Comparison of ENCODE assay signal across 10 mouse cellular contexts in the genomic region with DNA sequence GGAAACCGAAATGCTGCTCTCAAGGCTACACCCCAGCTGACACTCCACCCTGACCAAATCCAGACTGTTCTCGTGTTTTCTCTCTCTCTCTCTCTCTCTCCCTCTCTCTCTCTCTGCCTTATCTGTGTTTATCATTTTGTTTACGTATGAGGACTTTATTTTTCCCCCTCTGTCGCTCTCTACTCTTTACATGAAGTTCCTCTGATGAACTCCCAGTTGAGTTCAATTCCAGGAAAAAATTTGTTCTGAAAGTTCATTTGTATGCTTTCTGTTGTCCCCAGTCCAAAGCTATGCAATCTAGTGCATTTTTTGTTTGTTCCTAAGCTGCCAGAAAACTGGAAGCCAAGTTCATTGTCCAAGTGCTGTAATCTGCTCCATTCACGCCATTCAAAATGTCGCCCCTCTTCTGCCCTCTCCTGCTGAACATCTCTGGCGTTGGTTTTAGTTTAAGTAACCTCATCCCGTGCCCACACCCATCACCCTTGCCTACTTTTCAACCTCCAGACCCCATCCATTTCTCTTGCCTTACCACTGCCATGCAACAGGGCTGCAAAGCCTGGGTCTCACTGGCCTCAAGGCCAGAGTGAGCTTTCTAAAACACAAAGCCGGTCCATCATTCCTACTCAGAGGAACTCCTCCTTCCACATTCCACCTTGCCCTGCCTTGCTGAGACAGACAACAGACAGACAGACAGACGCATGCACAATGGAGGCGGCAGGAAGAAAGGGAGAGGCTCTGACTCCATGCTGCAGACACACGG. TPM values are rescaled to one million over a fixed set of nuclear protein-coding genes. Genes with fewer than 3 reads are reported as not detected.
DNase-seq lines count a peak whose midpoint lies in the region; ATAC-seq and TF ChIP-seq lines count a peak whose summit lies in the region.
"Had no signal": no experiment of that assay in that cellular context is flagged by ENCODE, and none has a peak within 500 bp of the region (broad histone marks: within the 10 kb centered on the region; RNA-seq: fewer than 3 reads in every experiment).

No protein-coding gene starts in this region.

- H3K4me1 ChIP-seq in neural tube, embryonic 11.5 days (ENCODE audit: control insufficient read depth, insufficient read depth, low read length) = peaks cover 30% of the 10 kb centered on the region
- H3K4me1 ChIP-seq in forebrain, embryonic 16.5 days (replicated peaks; ENCODE audit: control insufficient read depth, insufficient read depth, low read length) = peaks cover 33% of the 10 kb centered on the region
- H3K4me1 ChIP-seq in limb, embryonic 12.5 days (replicated peaks) = peaks cover 40% of the 10 kb centered on the region
- H3K4me1 ChIP-seq in stomach, postnatal 0 days (replicated peaks; ENCODE audit: control insufficient read depth, insufficient read depth) = no peaks in the 10 kb centered on the region; the same call in 1 of the 2 replicates

- no peak for TF ChIP-seq CTCF in stomach, postnatal 0 days (IDR thresholded peaks at IDR 0.05; ENCODE audit: low read depth)

- no peak for ATAC-seq in neural tube, embryonic 11.5 days (ENCODE audit: insufficient read depth, low FRiP score, low TSS enrichment)
- ATAC-seq in forebrain, embryonic 16.5 days = no peak
- no peak for ATAC-seq in limb, embryonic 12.5 days (ENCODE audit: insufficient number of reproducible peaks, insufficient read depth, low FRiP score, low TSS enrichment, low read depth)
- ATAC-seq in stomach, postnatal 0 days (ENCODE audit: low FRiP score, low TSS enrichment) = no peak

- no peaks in the 10 kb centered on the region for H3K9me3 ChIP-seq in neural tube, embryonic 11.5 days (ENCODE audit: control insufficient read depth, low read length)
- H3K9me3 ChIP-seq in forebrain, embryonic 16.5 days (ENCODE audit: control insufficient read depth, low read length) = no peaks in the 10 kb centered on the region
- H3K9me3 ChIP-seq in limb, embryonic 12.5 days = no peaks in the 10 kb centered on the region
- H3K9me3 ChIP-seq in stomach, postnatal 0 days (ENCODE audit: control insufficient read depth, low read length) = no peaks in the 10 kb centered on the region

- H3K4me2 ChIP-seq in neural tube, embryonic 11.5 days (ENCODE audit: low read depth) = peak overlapping the region; percentile 54
- H3K4me2 ChIP-seq in forebrain, embryonic 16.5 days (ENCODE audit: low read length) = peak overlapping the region; percentile 39
- peak overlapping the region; percentile 78 for H3K4me2 ChIP-seq in limb, embryonic 12.5 days
- H3K4me2 ChIP-seq in stomach, postnatal 0 days (replicated peaks; ENCODE audit: low read depth) = peak overlapping the region; percentile 40

- no peak for TF ChIP-seq EP300 in stomach, postnatal 0 days (optimal IDR thresholded peaks at IDR 0.05)

- no peak overlapping the region for H3K27ac ChIP-seq in neural tube, embryonic 11.5 days (ENCODE audit: low read depth, low read length)
- no peak overlapping the region for H3K27ac ChIP-seq in forebrain, embryonic 16.5 days (ENCODE audit: low read length)
- H3K27ac ChIP-seq in limb, embryonic 12.5 days = no peak overlapping the region
- peak overlapping the region; percentile 1; the same call in 1 of the 2 replicates for H3K27ac ChIP-seq in stomach, postnatal 0 days (replicated peaks)

- peak overlapping the region; percentile 10; the same call in 1 of the 2 replicates for H3K9ac ChIP-seq in neural tube, embryonic 11.5 days (ENCODE audit: low read length)
- peak overlapping the region; percentile 15; the same call in 1 of the 2 replicates for H3K9ac ChIP-seq in forebrain, embryonic 16.5 days (replicated peaks; ENCODE audit: low read depth, low read length)
- H3K9ac ChIP-seq in limb, embryonic 12.5 days (replicated peaks) = no peak overlapping the region
- no peak overlapping the region for H3K9ac ChIP-seq in stomach, postnatal 0 days (ENCODE audit: low read length)

- WGBS in neural tube, embryonic 11.5 days = 81% methylated on average over 12 of the region's 12 CpGs
- WGBS in forebrain, embryonic 16.5 days = 42% methylated on average over 12 of the region's 12 CpGs
- WGBS in limb, embryonic 12.5 days = 83% methylated on average over 12 of the region's 12 CpGs
- 51% methylated on average over 11 of the region's 12 CpGs for WGBS in stomach, postnatal 0 days

- no peak for DNase-seq in neural tube, embryonic 11.5 days (ENCODE audit: low spot score)
- DNase-seq in neural tube, embryonic 10.5 days (ENCODE audit: extremely low spot score, low spot score) = no peak
- DNase-seq in stomach, postnatal 0 days (ENCODE audit: low spot score) = no peak
- DNase-seq in cerebellum, adult 9-10 months = no peak
- no peak for DNase-seq in adrenal gland, postnatal 25 days
- no peak for DNase-seq in thymus, adult 18-20 months
- DNase-seq: kidney, adult 2 months; thymus, postnatal 14 days had no signal

- no peaks in the 10 kb centered on the region for H3K27me3 ChIP-seq in neural tube, embryonic 11.5 days (ENCODE audit: control insufficient read depth, insufficient read depth, low read length)
- no peaks in the 10 kb centered on the region for H3K27me3 ChIP-seq in forebrain, embryonic 16.5 days (replicated peaks; ENCODE audit: control insufficient read depth, insufficient read depth, low read length)
- no peaks in the 10 kb centered on the region for H3K27me3 ChIP-seq in limb, embryonic 12.5 days
- H3K27me3 ChIP-seq in stomach, postnatal 0 days (ENCODE audit: control insufficient read depth, insufficient read depth, low read length) = no peaks in the 10 kb centered on the region

- H3K4me3 ChIP-seq in neural tube, embryonic 11.5 days (ENCODE audit: low read depth, low read length) = 0 out of 2 replicates have a peak overlapping the region, but pooled peaks have one; percentile 4
- H3K4me3 ChIP-seq in forebrain, embryonic 16.5 days (replicated peaks; ENCODE audit: low read length) = no peak overlapping the region; the same call in 1 of the 2 replicates
- peak overlapping the region; percentile 93; the same call in 1 of the 2 replicates for H3K4me3 ChIP-seq in limb, embryonic 12.5 days (replicated peaks)
- no peak overlapping the region for H3K4me3 ChIP-seq in stomach, postnatal 0 days (ENCODE audit: low read depth, low read length)

- H3K36me3 ChIP-seq in neural tube, embryonic 11.5 days (ENCODE audit: control insufficient read depth, insufficient read depth, low read length) = no peaks in the 10 kb centered on the region
- no peaks in the 10 kb centered on the region for H3K36me3 ChIP-seq in forebrain, embryonic 16.5 days (ENCODE audit: control insufficient read depth, insufficient read depth)
- peaks cover 22% of the 10 kb centered on the region for H3K36me3 ChIP-seq in limb, embryonic 12.5 days
- no peaks in the 10 kb centered on the region for H3K36me3 ChIP-seq in stomach, postnatal 0 days (ENCODE audit: control insufficient read depth, insufficient read depth, low read length)

RNA-seq across cellular contexts. Expression of gene Dennd2a, which starts 2.6 kb away (rescaled TPM):
- 43.6 and 43.7 TPM in 2 replicates for polyA plus RNA-seq in neural tube, embryonic 11.5 days (2014; fragmentation: Nextera tagmentation; extraction: Ambion mirVana)
- polyA plus RNA-seq in forebrain, embryonic 16.5 days (2015; fragmentation: Nextera tagmentation; extraction: Ambion mirVana) = 12.0 and 13.1 TPM in 2 replicates
- 34.9 and 35.3 TPM in 2 replicates for polyA plus RNA-seq in limb, embryonic 12.5 days (2016; fragmentation: Nextera tagmentation; extraction: Ambion mirVana)
- polyA plus RNA-seq in stomach, postnatal 0 days (2015; fragmentation: Nextera tagmentation; extraction: Ambion mirVana) = 4.7 TPM in 2 replicates
- 10.8 and 11.9 TPM in 2 replicates for total RNA-seq in adrenal gland, postnatal 25 days (2021)

RNA-seq across cellular contexts. Expression of gene Adck2, which starts 18.6 kb away (rescaled TPM):
- polyA plus RNA-seq in neural tube, embryonic 11.5 days (2014; fragmentation: Nextera tagmentation; extraction: Ambion mirVana) = 28.9 and 32.3 TPM in 2 replicates
- polyA plus RNA-seq in forebrain, embryonic 16.5 days (2015; fragmentation: Nextera tagmentation; extraction: Ambion mirVana) = 50.3 and 50.5 TPM in 2 replicates
- polyA plus RNA-seq in limb, embryonic 12.5 days (2016; fragmentation: Nextera tagmentation; extraction: Ambion mirVana) = 31.4 and 38.6 TPM in 2 replicates
- polyA plus RNA-seq in stomach, postnatal 0 days (2015; fragmentation: Nextera tagmentation; extraction: Ambion mirVana) = 22.0 and 24.4 TPM in 2 replicates
- 20.7 and 31.5 TPM in 2 replicates for total RNA-seq in adrenal gland, postnatal 25 days (2021)

RNA-seq across cellular contexts. Expression of gene Gm42420, which starts 30.5 kb away (rescaled TPM):
- polyA plus RNA-seq in neural tube, embryonic 11.5 days (2014; fragmentation: Nextera tagmentation; extraction: Ambion mirVana) = 0.93 and 2.1 TPM in 2 replicates
- not detected in 2 replicates for polyA plus RNA-seq in forebrain, embryonic 16.5 days (2015; fragmentation: Nextera tagmentation; extraction: Ambion mirVana)
- polyA plus RNA-seq in limb, embryonic 12.5 days (2016; fragmentation: Nextera tagmentation; extraction: Ambion mirVana) = 1.0 TPM in 1 of 2 replicates, not detected in the other
- 0.63 and 1.4 TPM in 2 replicates for polyA plus RNA-seq in stomach, postnatal 0 days (2015; fragmentation: Nextera tagmentation; extraction: Ambion mirVana)
- total RNA-seq in adrenal gland, postnatal 25 days (2021) = 2.2 TPM in 1 of 2 replicates, not detected in the other

RNA-seq across cellular contexts. Expression of gene Ndufb2, which starts 37.3 kb away (rescaled TPM):
- 272 and 273 TPM in 2 replicates for polyA plus RNA-seq in neural tube, embryonic 11.5 days (2014; fragmentation: Nextera tagmentation; extraction: Ambion mirVana)
- polyA plus RNA-seq in forebrain, embryonic 16.5 days (2015; fragmentation: Nextera tagmentation; extraction: Ambion mirVana) = 318 and 322 TPM in 2 replicates
- 298 and 316 TPM in 2 replicates for polyA plus RNA-seq in limb, embryonic 12.5 days (2016; fragmentation: Nextera tagmentation; extraction: Ambion mirVana)
- 419 and 461 TPM in 2 replicates for polyA plus RNA-seq in stomach, postnatal 0 days (2015; fragmentation: Nextera tagmentation; extraction: Ambion mirVana)
- total RNA-seq in adrenal gland, postnatal 25 days (2021) = 167 and 208 TPM in 2 replicates

Comparison
In these comparisons a context has a peak if more than half of its experiments do, and no peak if none do; other contexts are left out.
1. H3K4me3 ChIP-seq: peak in neural tube, embryonic 11.5 days (single experiment) and limb, embryonic 12.5 days (single experiment); none in forebrain, embryonic 16.5 days (single experiment) and stomach, postnatal 0 days (single experiment).
2. H3K9ac ChIP-seq: peak in neural tube, embryonic 11.5 days (single experiment) and forebrain, embryonic 16.5 days (single experiment); none in limb, embryonic 12.5 days (single experiment) and stomach, postnatal 0 days (single experiment).
3. Peak in every context shown above with its lines, with median percentiles within 50 percentile points of each other: H3K4me2 ChIP-seq.